Mouse (Mus musculus) c-Kit-negative CD71-positive TER-119-positive erythroid progenitor cells, embryonic 14.5 days (primary cell): ENCODE data around the gene Cxcr5.

Source experiments
- DNase-seq: peaks from one replicate; pipeline ENCODE4 v3.0.0-alpha.2; 2013; ENCODE audit warnings: low read depth, low spot score

Gene Cxcr5

GRCm38 (mm10) chr9:44509487-44510354, 52.0 kb downstream of the Cxcr5 start:
- no peak for DNase-seq

- no peak for DNase-seq
These were observed 52.8 kb downstream of the Cxcr5 start for GRCm38 (mm10) chr9:44508721-44509486.

- DNase-seq = no peak
These were observed 53.5 kb downstream of the Cxcr5 start for GRCm38 (mm10) chr9:44508124-44508619.

GRCm38 (mm10) chr9:44507345-44507744, 54.3 kb downstream of the Cxcr5 start:
- DNase-seq = no peak

GRCm38 (mm10) chr9:44506566-44506965, 55.1 kb downstream of the Cxcr5 start:
- no peak for DNase-seq

- DNase-seq = no peak
These were observed 55.7 kb downstream of the Cxcr5 start for GRCm38 (mm10) chr9:44505824-44506467.

- no peak for DNase-seq
These were observed 56.5 kb downstream of the Cxcr5 start for GRCm38 (mm10) chr9:44504893-44505823.

- peak; percentile 57 for DNase-seq
These were observed 59.7 kb downstream of the Cxcr5 start for GRCm38 (mm10) chr9:44502006-44502405.

- no peak for DNase-seq
These were observed 60.3 kb downstream of the Cxcr5 start for GRCm38 (mm10) chr9:44501206-44501879.

GRCm38 (mm10) chr9:44500638-44501175, 61.0 kb downstream of the Cxcr5 start:
- no peak for DNase-seq

- no peak for DNase-seq
These were observed 61.5 kb downstream of the Cxcr5 start for GRCm38 (mm10) chr9:44500163-44500533.

- no peak for DNase-seq
These were observed 62.1 kb downstream of the Cxcr5 start for GRCm38 (mm10) chr9:44499356-44500162.

- DNase-seq = no peak
These were observed 63.0 kb downstream of the Cxcr5 start for GRCm38 (mm10) chr9:44498421-44499355.

GRCm38 (mm10) chr9:44497624-44498377, 63.9 kb downstream of the Cxcr5 start:
- no peak for DNase-seq

GRCm38 (mm10) chr9:44496803-44497461, 64.7 kb downstream of the Cxcr5 start:
- no peak for DNase-seq

GRCm38 (mm10) chr9:44495810-44496344, 65.8 kb downstream of the Cxcr5 start:
- DNase-seq = no peak
